Mouse (Mus musculus): Measurements from ENCODE around the gene Papola. TPM values are rescaled to one million over a fixed set of nuclear protein-coding genes. Genes with fewer than 3 reads are reported as not detected.

Gene Papola
- polyA plus RNA-seq, 1 experiment from 2014 or later: 209 TPM

DNA sequence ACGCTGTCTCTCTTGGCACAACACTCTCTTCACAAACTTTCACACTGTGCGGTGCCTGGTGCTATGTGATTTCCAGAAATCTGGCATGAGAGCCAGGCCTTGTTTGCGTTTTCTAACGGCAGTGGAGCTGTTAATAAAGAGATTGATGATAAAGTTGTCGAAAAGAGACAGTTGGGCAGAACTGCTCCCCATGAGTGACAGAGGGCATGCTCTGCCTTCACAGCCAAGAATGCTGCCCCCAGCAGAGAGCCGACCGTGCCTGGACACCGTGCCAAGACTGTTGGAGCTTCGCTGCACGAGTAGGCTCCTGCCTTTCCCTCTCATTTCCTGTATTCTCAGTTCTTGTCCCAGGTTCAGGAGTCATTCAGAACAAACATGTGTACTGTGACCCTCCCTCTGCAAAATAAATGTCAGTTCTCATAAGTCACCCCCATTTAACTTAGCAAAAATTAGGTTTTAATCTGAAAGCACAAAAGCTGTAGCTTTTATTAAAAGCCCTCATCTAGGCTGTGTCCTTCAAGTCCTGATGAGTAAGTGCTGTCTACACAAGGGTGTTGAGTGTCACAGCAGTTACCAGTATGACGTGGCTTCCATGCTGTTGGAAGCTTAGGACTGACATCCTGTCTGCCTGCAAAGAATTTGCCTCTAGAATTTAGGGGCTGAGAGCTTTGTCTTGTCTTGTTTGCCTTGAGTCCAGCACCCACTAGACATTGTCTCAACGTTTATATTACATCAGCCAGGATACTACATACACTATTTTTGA lies 58.9 kb downstream of the Papola start:
- no peak overlapping the region for H3K27ac ChIP-seq

DNA sequence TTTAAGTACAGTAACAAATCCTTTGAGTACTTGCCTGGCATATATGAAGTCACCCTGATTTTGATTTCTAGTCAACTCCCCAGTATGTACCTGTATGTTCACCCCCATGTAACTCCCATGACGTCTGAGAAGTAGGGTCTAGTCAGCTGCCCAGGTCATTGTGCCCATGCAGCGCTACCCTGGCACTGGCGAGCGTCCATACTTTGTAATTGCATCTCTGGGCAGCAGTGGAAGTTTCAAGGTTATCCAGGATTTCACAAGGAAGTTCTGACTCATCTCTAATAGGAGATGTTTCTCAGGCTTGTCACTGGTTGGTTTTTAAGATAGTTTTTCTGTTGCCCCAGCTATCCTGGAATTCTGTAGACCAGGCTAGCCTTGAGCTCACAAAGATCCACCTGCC lies 59.9 kb downstream of the Papola start:
- no peak for ATAC-seq (ENCODE audit: borderline replicate concordance, extremely low read depth, low FRiP score, low TSS enrichment)
- no peaks in the 10 kb centered on the region for H3K27me3 ChIP-seq
- peaks cover 22% of the 10 kb centered on the region for H3K36me3 ChIP-seq
- no peak overlapping the region for H3K4me3 ChIP-seq
- H3K9me3 ChIP-seq: no peaks in the 10 kb centered on the region
- H3K4me1 ChIP-seq: no peaks in the 10 kb centered on the region
- no peak overlapping the region for H3K9ac ChIP-seq
- 87% methylated on average over 4 of the region's 4 CpGs for WGBS
- no peak overlapping the region for H3K27ac ChIP-seq
- H3K4me2 ChIP-seq: no peak overlapping the region

More for the DNA sequence above, 58.9 kb downstream of the Papola start:
- Histone ChIP-seq H3K4me1 (no peaks in the 10 kb centered on the region), H3K27me3 (no peaks in the 10 kb centered on the region), H3K9ac (no peak overlapping the region), H3K4me2 (no peak overlapping the region), H3K9me3 (no peaks in the 10 kb centered on the region), H3K36me3 (peaks cover 24% of the 10 kb centered on the region), H3K4me3 (no peak overlapping the region)
- ATAC-seq (ENCODE audit: borderline replicate concordance, extremely low read depth, low FRiP score, low TSS enrichment): no peak
- 48% methylated on average over 12 of the region's 12 CpGs for WGBS

DNA sequence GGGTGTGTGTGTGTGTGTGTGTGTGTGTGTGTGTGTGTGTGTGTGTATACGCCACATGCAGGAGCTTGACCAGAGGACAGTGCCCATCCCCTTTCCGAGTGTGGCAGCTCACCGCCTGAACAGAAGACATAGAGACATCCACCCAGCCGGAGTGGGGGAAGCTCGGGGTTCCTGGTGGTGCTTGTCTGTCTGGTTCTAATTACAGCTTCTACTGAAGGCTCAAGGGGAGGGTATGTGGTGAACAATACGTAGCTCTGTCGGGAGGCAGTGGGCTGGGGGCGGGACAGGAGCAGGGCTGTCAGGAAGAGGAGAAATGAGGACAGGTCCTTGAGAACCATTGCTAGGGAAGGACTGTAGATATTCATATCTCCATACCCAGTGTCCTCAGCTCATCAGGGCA lies 64.6 kb downstream of the Papola start:
- Histone ChIP-seq H3K27me3 (no peaks in the 10 kb centered on the region), H3K9ac (no peak overlapping the region), H3K36me3 (no peaks in the 10 kb centered on the region), H3K9me3 (no peaks in the 10 kb centered on the region), H3K4me1 (no peaks in the 10 kb centered on the region), H3K4me3 (no peak overlapping the region), H3K27ac (no peak overlapping the region), H3K4me2 (no peak overlapping the region)
- 61% methylated on average over 8 of the region's 8 CpGs for WGBS
- no peak for ATAC-seq (ENCODE audit: borderline replicate concordance, extremely low read depth, low FRiP score, low TSS enrichment)

DNA sequence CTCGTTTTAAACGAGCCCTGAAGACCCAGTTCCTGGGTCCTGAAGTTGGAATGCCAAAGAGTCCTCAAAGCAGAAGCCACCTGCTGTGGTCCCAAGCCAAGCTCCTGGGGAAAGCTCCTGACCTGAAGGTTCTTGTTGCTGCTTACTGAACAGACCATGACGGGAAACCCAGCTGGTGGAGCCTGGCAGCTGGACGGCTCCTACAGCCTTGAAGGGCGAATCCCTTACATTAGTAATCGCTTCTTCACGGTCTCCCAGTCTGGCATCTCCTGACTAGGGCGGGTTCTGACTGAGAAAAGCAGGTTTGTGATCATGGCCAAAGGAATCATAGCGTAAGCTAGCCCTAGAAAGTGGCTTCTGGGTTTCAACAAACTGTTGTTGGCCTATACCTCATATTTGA lies 66.2 kb downstream of the Papola start:
- Histone ChIP-seq H3K27me3 (no peaks in the 10 kb centered on the region), H3K4me3 (no peak overlapping the region), H3K27ac (no peak overlapping the region), H3K9me3 (no peaks in the 10 kb centered on the region), H3K4me1 (no peaks in the 10 kb centered on the region), H3K36me3 (no peaks in the 10 kb centered on the region), H3K4me2 (no peak overlapping the region), H3K9ac (no peak overlapping the region)
- 82% methylated on average over 9 of the region's 9 CpGs for WGBS
- ATAC-seq (ENCODE audit: borderline replicate concordance, extremely low read depth, low FRiP score, low TSS enrichment): no peak

DNA sequence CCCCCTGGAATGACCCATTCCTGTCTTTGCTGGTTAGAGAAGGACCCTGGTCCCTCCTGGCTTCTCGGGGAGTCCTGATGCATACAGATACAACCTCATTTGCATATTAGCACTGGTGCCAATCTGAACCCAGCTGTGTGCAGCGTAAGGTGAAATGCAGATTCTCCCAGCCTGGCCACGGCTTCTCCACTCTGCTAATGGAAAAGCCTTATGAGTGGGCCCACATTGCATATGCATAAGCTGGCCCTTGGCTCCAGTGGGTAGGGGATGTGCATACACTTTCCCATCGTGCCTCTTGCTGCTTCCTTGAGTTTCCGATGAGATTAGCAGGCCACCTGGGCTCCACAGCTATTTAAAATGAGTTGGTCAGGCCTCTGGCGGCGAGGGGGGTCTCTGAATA lies 68.3 kb downstream of the Papola start:
- no peak for ATAC-seq (ENCODE audit: borderline replicate concordance, extremely low read depth, low FRiP score, low TSS enrichment)
- no peaks in the 10 kb centered on the region for H3K9me3 ChIP-seq
- H3K27me3 ChIP-seq: no peaks in the 10 kb centered on the region
- H3K9ac ChIP-seq: no peak overlapping the region
- 57% methylated on average over 7 of the region's 7 CpGs for WGBS
- no peaks in the 10 kb centered on the region for H3K36me3 ChIP-seq
- no peak overlapping the region for H3K4me2 ChIP-seq
- H3K27ac ChIP-seq: no peak overlapping the region
- H3K4me3 ChIP-seq: no peak overlapping the region
- H3K4me1 ChIP-seq: no peaks in the 10 kb centered on the region

DNA sequence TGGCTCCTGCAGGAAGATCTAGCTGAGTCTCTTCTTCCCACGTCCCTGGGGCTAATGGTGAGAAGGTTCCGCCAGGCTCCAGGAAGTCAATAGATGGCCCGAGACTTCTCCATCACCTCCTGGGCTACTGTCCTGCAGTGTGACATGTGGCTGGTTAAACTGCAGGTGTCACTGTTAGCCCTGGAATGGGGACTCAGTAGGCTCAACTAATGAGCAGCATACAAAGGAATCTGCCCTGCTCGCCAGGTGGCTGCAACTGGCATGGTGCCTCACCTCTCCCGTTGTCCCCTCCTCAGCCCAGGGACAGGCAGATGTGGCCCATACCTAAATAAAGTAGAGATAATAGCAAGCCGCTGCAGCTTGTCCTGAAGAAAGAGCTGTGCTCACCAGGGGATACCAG lies 70.1 kb downstream of the Papola start:
- no peak for ATAC-seq (ENCODE audit: borderline replicate concordance, extremely low read depth, low FRiP score, low TSS enrichment)
- no peak overlapping the region for H3K9ac ChIP-seq
- 32% methylated on average over 6 of the region's 6 CpGs for WGBS

DNA sequence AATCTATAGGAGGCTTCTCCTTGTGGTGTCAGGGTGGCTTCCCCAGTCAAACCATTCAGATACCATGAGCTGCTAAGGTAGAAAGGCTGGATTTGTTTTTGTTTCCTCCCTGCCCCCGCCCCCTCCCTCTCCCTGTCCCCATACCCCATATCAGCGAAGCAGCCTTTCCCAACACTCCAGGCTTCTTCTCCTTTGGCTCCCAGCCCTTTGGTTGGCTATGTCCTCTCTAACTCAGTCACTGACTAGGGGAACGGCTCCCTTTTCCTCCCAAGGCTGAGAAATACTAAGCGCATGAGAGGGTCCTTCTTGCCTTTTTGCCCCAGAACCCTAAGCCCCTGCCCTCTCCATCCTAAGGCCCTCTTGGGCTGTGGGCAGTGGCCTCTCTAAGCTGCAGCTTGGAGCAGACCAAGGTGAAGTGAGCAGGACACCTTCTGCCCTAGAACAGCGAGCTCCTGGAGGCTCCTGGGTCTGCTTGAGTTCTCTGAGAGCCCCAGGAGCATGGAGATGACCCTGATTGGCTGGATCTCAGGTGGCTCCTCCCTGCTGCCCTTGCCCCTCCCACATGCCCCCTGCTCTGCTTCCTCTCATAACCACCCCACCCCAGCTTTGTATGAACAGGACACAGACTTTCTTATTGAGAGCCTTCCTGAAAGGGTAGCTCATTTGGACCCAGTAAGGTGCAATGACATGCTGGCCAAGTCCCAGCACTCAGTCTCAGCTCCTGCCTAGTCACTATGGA lies 73.6 kb downstream of the Papola start:
- H3K27ac ChIP-seq: no peak overlapping the region
- no peak overlapping the region for H3K4me2 ChIP-seq
- no peaks in the 10 kb centered on the region for H3K4me1 ChIP-seq
- no peak overlapping the region for H3K4me3 ChIP-seq
- no peak overlapping the region for H3K9ac ChIP-seq
- 68% methylated on average over 5 of the region's 5 CpGs for WGBS
- ATAC-seq (ENCODE audit: borderline replicate concordance, extremely low read depth, low FRiP score, low TSS enrichment): no peak
- no peaks in the 10 kb centered on the region for H3K27me3 ChIP-seq
- H3K9me3 ChIP-seq: no peaks in the 10 kb centered on the region
- no peaks in the 10 kb centered on the region for H3K36me3 ChIP-seq

More for the DNA sequence above, 70.1 kb downstream of the Papola start:
- H3K4me2 ChIP-seq: no peak overlapping the region
- H3K27me3 ChIP-seq: no peaks in the 10 kb centered on the region
- H3K27ac ChIP-seq: no peak overlapping the region
- H3K9me3 ChIP-seq: no peaks in the 10 kb centered on the region
- no peak overlapping the region for H3K4me3 ChIP-seq
- no peaks in the 10 kb centered on the region for H3K4me1 ChIP-seq
- H3K36me3 ChIP-seq: no peaks in the 10 kb centered on the region

DNA sequence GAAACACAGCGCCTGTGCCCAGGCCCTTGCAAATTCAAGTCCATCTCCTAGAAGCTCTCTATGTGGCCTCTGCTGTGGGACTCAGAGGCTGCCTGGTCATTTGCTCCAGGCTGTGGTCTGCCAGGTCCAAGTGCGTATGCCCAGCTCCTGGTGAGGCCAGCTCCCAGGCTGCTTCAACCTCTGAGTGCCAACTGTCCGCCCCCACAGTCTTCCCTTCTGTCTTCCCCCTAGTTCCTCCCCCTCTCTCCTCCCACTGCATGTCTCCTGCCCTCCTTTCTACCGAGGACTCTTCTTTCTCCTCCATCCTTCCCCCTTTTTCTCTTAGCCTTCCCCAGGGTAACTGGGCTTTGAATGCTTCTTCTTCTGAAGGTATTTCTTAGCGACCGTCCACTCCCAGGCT lies 77.6 kb downstream of the Papola start:
- no peak overlapping the region for H3K9ac ChIP-seq
- no peak for ATAC-seq (ENCODE audit: borderline replicate concordance, extremely low read depth, low FRiP score, low TSS enrichment)
- no peak overlapping the region for H3K4me2 ChIP-seq
- no peaks in the 10 kb centered on the region for H3K9me3 ChIP-seq
- no peaks in the 10 kb centered on the region for H3K4me1 ChIP-seq
- no peaks in the 10 kb centered on the region for H3K27me3 ChIP-seq
- no peaks in the 10 kb centered on the region for H3K36me3 ChIP-seq
- 67% methylated on average over 6 of the region's 6 CpGs for WGBS
- H3K27ac ChIP-seq: no peak overlapping the region
- no peak overlapping the region for H3K4me3 ChIP-seq

DNA sequence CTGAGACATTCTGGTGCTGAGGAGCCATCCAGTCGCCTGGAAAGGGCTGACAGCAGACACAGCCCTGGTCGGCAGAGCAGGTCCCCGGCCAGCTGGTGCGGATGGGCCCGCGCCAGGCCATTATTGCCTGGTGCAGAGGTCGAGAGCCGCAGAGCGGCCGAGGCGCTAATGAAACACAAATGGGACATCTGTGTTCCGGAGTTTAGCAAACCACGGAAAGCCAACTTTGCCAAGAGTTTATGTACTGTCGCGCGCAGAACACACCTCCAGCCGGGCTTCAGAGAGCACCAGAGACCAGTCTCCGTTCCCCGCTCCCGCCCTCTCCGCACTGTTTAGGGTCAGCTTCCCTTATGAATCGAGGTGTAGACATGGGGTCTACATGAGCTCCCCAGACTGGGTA lies 78.1 kb downstream of the Papola start:
- Histone ChIP-seq H3K36me3 (no peaks in the 10 kb centered on the region), H3K4me3 (no peak overlapping the region), H3K27me3 (no peaks in the 10 kb centered on the region), H3K4me1 (no peaks in the 10 kb centered on the region), H3K27ac (no peak overlapping the region), H3K9ac (no peak overlapping the region), H3K9me3 (no peaks in the 10 kb centered on the region), H3K4me2 (no peak overlapping the region)
- WGBS: 72% methylated on average over 22 of the region's 22 CpGs
- ATAC-seq (ENCODE audit: borderline replicate concordance, extremely low read depth, low FRiP score, low TSS enrichment): no peak

DNA sequence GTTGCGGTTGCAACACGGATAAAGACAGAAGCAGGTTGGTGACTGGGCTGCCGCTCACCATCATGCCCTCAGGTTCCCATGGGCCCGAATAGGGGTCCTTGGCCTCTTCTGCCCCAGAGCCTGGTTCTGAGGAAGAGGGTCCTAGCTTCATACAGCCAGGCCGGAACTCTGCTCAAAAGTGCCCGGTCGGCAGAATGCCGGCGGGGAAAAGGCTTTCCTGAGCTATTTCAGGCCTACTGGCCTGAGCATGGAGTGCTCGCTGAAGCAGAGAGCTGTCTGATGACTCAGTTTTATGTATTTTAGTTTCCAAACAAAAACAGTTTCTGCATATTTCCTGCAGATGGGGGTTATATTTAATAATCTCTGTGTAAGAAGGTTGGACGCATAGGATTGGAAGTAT lies 78.9 kb downstream of the Papola start:
- Histone ChIP-seq H3K4me2 (no peak overlapping the region), H3K27me3 (no peaks in the 10 kb centered on the region), H3K4me3 (no peak overlapping the region), H3K9me3 (no peaks in the 10 kb centered on the region), H3K4me1 (no peaks in the 10 kb centered on the region), H3K36me3 (no peaks in the 10 kb centered on the region), H3K9ac (no peak overlapping the region), H3K27ac (no peak overlapping the region)
- no peak for ATAC-seq (ENCODE audit: borderline replicate concordance, extremely low read depth, low FRiP score, low TSS enrichment)
- whole genome bisulfite sequencing: 88% methylated on average over 11 of the region's 11 CpGs

DNA sequence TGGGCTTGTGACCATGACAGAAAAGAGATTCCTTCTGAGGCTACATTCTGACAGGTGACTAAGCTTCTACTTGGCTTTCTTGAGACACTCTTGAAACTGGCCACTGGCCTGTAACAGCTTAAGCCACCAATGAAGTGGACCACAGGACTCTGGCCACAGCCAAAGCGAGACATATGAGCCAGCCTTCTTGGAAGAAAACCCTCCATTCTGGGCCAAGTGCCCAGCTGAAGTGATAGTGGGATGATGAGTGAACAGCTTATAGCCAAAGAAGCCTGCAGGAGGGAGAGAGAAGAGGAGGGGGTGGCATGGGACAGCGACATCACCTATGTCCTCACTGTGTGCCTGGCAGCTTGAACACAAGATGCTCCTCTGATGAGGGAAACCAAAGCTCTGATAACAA lies 83.2 kb downstream of the Papola start:
- no peak overlapping the region for H3K4me3 ChIP-seq
- no peaks in the 10 kb centered on the region for H3K4me1 ChIP-seq
- no peak overlapping the region for H3K4me2 ChIP-seq
- no peak overlapping the region for H3K27ac ChIP-seq
- no peaks in the 10 kb centered on the region for H3K27me3 ChIP-seq
- H3K36me3 ChIP-seq: no peaks in the 10 kb centered on the region
- 78% methylated on average over 2 of the region's 2 CpGs for WGBS
- H3K9me3 ChIP-seq: no peaks in the 10 kb centered on the region
- no peak overlapping the region for H3K9ac ChIP-seq
- no peak for ATAC-seq (ENCODE audit: borderline replicate concordance, extremely low read depth, low FRiP score, low TSS enrichment)

DNA sequence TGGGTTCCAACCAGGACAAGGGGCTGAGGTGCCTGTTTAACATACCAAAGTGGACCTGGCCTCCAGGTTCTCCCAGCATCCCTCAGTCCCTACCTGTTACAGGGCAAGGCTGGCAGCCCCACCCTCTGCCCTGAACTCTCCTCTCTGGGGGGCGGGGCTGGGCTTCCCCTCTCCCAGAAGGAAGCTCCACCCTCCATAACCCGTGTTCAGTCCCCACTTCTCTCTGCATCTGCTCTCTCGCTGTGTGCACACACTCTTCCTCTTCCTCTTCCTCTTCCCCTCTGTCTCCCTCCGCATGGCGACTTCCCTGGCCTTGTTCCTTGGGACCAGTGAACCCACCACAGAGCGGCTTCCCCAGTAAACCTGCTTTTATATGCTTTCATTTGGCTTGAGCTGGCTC lies 84.7 kb downstream of the Papola start:
- WGBS: 21% methylated on average over 6 of the region's 6 CpGs

More for the DNA sequence above, 84.7 kb downstream of the Papola start:
- Histone ChIP-seq H3K4me2 (peak overlapping the region; percentile 2; the same call in 1 of the 2 replicates), H3K9ac (no peak overlapping the region), H3K4me3 (no peak overlapping the region), H3K27me3 (no peaks in the 10 kb centered on the region), H3K27ac (no peak overlapping the region), H3K4me1 (no peaks in the 10 kb centered on the region), H3K9me3 (no peaks in the 10 kb centered on the region), H3K36me3 (no peaks in the 10 kb centered on the region)
- ATAC-seq (ENCODE audit: borderline replicate concordance, extremely low read depth, low FRiP score, low TSS enrichment): no peak
